Mouse (Mus musculus) stomach, postnatal 0 days (tissue): ENCODE data around the gene 1600015I10Rik. TPM values are rescaled to one million over a fixed set of nuclear protein-coding genes. Genes with fewer than 3 reads are reported as not detected.

Experiments
- ATAC-seq: fragments of 200-750 bp; cut with Nextera tagmentation; 2 replicates; pipeline ENCODE4 v1.8.0; 2017; ENCODE audit not compliant: low FRiP score, low TSS enrichment
- DNase-seq: peaks from one replicate; pipeline ENCODE4 v3.0.0-alpha.2; 2016; ENCODE audit warnings: low spot score
- H3K27ac ChIP-seq: fragments of 300-500 bp; sonication (generic); replicated peaks from 2 replicates; pipeline ENCODE4 v1.5.1; 2014; ENCODE audit warnings: mild to moderate bottlenecking, control low read depth
- H3K27me3 ChIP-seq: fragments of 300-500 bp; sonication (generic); 2 replicates; pipeline ENCODE4 v1.6.1; 2014; ENCODE audit warnings: low read length; ENCODE audit not compliant: control insufficient read depth, insufficient read depth
- H3K36me3 ChIP-seq: fragments of 300-500 bp; sonication (generic); 2 replicates; pipeline ENCODE4 v1.6.1; 2014; ENCODE audit warnings: low read length, mixed read lengths; ENCODE audit not compliant: control insufficient read depth, insufficient read depth
- H3K4me1 ChIP-seq: fragments of 300-500 bp; sonication (generic); replicated peaks from 2 replicates; pipeline ENCODE4 v1.6.1; 2014; ENCODE audit warnings: antibody characterized with exemption; ENCODE audit not compliant: control insufficient read depth, insufficient read depth
- H3K4me2 ChIP-seq: fragments of 300-500 bp; sonication (generic); replicated peaks from 2 replicates; pipeline ENCODE4 v1.6.1; 2014; ENCODE audit warnings: low read depth, mild to moderate bottlenecking, control low read depth, moderate library complexity
- H3K4me3 ChIP-seq: fragments of 300-500 bp; sonication (generic); 2 replicates; pipeline ENCODE4 v1.5.1; 2014; ENCODE audit warnings: low read depth, low read length, control low read depth
- H3K9ac ChIP-seq: fragments of 300-500 bp; sonication (generic); 2 replicates; pipeline ENCODE4 v1.6.1; 2014; ENCODE audit warnings: mild to moderate bottlenecking, low read length, control low read depth, mixed read lengths
- H3K9me3 ChIP-seq: fragments of 300-500 bp; sonication (generic); 2 replicates; pipeline ENCODE4 v1.6.1; 2016; ENCODE audit warnings: low read length; ENCODE audit not compliant: control insufficient read depth
- CTCF ChIP-seq: IDR thresholded peaks from 2 replicates; pipeline ENCODE4 v1.5.1; 2016; ENCODE audit warnings: antibody characterized with exemption, low read depth, mild to moderate bottlenecking, moderate library complexity
- EP300 ChIP-seq: optimal IDR thresholded peaks from 2 replicates; pipeline ENCODE3; 2016; ENCODE audit warnings: antibody characterized with exemption
- WGBS: fragments of 180-500 bp; shearing (Covaris S2); extraction: QIAGEN DNeasy Blood & Tissue Kit; methylation state at CpG from one replicate; pipeline ENCODE4 v1.1.7; 2014; 5-methylcytosine and 5-hydroxymethylcytosine counted together
- polyA plus RNA-seq: library from polyadenylated mRNA; unstranded; fragments of >200 nt; fragmentation: Nextera tagmentation; extraction: Ambion mirVana; gene quantifications from 2 replicates; pipeline ENCODE4 v1.2.1, GENCODE M21; 2015

Gene 1600015I10Rik
- polyA plus RNA-seq, 1 experiment from 2014 or later, result not detected

DNA sequence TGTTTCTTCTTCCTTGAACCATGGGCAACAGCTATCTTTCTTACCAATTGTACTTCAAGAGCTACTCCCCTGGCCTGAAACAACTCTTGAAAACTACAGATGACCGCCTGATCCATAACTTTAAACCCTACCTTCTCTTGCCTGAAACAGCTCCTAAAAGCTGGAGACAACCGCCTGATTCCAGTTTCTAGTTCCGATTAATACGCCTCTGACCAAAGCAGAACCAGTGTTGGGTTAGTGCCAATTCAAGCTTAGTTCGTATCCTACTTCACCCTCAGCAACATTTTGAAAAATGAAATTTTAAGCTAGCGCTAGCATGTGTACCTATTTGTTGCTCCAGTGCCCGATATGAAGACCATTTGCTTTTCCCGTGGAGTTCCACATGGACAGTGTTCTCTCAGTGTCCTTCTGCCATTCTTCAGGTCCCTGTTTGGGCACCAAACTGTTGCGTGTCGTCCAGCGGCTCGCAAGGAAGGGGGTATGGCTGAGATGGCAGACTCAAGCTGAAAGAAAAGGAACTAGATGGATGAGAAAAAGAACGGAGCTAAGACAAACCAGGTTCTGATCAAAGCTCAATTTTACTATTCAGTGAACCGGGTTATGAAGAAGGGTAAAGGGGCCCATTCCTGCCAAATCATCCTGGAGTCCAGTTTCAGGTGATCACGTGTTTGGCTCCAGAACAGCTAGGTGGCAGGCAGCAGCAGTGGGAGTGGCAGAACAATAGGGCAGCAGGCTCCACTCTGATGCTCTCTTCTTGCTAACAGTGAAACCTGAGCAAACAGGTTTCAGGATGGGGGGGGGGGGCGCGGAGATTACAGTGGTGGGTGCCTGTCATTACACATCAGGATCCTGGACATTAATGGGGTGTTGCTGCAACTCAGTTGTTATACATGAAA, 26.9 kb upstream of the 1600015I10Rik start:
- Histone ChIP-seq H3K27ac (no peak overlapping the region), H3K4me3 (no peak overlapping the region), H3K36me3 (no peaks in the 10 kb centered on the region), H3K27me3 (no peaks in the 10 kb centered on the region), H3K4me2 (no peak overlapping the region), H3K9me3 (no peaks in the 10 kb centered on the region), H3K9ac (no peak overlapping the region), H3K4me1 (no peaks in the 10 kb centered on the region)
- no peak for TF ChIP-seq CTCF
- no peak for TF ChIP-seq EP300
- ATAC-seq (no peak), DNase-seq (no peak)
- 81% methylated on average over 15 of the region's 17 CpGs for WGBS

DNA sequence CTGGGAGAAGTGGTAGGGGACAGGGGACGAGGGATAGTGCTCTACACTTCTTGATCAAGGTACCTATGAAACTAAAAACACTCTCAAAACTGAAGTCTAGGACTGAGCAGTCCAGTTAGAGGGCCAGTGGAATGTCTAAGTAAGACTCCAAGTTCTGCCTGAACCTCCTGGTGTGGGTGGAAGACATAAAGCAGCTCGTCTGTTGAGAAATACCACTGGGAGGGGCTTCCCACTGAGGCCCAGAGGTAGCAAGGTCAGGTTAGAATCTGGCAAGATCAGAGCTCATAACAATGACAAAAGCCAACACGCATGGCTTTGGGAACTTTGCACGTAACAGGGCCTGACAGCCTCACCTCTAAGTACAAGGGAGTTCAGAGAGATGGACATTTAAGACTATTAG, 26.3 kb upstream of the 1600015I10Rik start:
- ATAC-seq, result no peak
- no peak overlapping the region for H3K4me2 ChIP-seq
- no peak for TF ChIP-seq EP300
- TF ChIP-seq CTCF, result no peak
- no peak overlapping the region for H3K27ac ChIP-seq
- H3K9ac ChIP-seq, result no peak overlapping the region
- H3K27me3 ChIP-seq, result no peaks in the 10 kb centered on the region
- H3K4me3 ChIP-seq, result no peak overlapping the region
- no peaks in the 10 kb centered on the region for H3K9me3 ChIP-seq
- no peaks in the 10 kb centered on the region for H3K4me1 ChIP-seq
- no peak for DNase-seq
- H3K36me3 ChIP-seq, result no peaks in the 10 kb centered on the region
- 55% methylated on average over 4 of the region's 4 CpGs for WGBS

DNA sequence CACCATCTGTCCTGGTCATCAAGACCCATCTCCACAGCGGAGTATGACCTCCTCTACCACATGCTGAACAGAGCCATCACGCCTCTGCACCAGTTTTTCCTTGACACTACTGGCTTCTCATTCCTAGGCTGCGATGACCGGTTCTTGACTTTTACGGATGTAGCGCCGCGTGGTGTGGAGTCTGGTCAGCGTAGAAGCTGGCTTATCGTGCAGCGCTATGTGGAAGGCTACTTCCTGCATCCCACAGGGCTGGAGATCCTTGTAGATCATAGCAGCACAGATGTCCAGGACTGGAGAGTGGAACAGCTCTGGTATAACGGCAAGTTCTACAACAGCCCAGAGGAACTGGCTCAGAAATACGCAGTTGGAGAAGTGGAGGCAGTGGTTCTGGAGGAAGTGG, 24.1 kb upstream of the 1600015I10Rik start:
- Histone ChIP-seq H3K9ac (no peak overlapping the region), H3K4me1 (no peaks in the 10 kb centered on the region), H3K27me3 (no peaks in the 10 kb centered on the region), H3K36me3 (no peaks in the 10 kb centered on the region), H3K9me3 (no peaks in the 10 kb centered on the region), H3K4me3 (no peak overlapping the region), H3K27ac (no peak overlapping the region), H3K4me2 (no peak overlapping the region)
- no peak for TF ChIP-seq EP300
- no peak for TF ChIP-seq CTCF
- DNase-seq (no peak), ATAC-seq (no peak)
- 89% methylated on average over 13 of the region's 13 CpGs for WGBS

DNA sequence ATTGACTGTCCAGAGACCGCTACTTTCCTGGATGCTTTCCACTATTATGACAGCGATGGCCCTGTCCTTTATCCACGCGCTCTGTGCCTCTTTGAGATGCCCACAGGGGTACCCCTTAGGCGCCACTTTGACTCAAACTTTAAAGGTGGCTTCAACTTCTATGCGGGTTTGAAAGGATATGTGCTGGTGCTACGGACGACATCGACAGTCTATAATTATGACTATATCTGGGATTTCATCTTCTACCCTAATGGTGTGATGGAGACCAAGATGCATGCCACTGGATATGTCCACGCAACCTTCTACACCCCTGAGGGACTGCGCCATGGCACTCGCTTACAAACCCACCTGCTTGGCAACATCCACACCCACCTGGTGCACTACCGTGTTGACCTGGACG, 23.3 kb upstream of the 1600015I10Rik start:
- no peak overlapping the region for H3K27ac ChIP-seq
- DNase-seq, result no peak
- no peaks in the 10 kb centered on the region for H3K36me3 ChIP-seq
- no peaks in the 10 kb centered on the region for H3K4me1 ChIP-seq
- no peak for ATAC-seq
- no peaks in the 10 kb centered on the region for H3K9me3 ChIP-seq
- H3K9ac ChIP-seq, result no peak overlapping the region
- 94% methylated on average over 14 of the region's 14 CpGs for WGBS
- no peaks in the 10 kb centered on the region for H3K27me3 ChIP-seq
- no peak overlapping the region for H3K4me2 ChIP-seq
- TF ChIP-seq EP300, result no peak
- TF ChIP-seq CTCF, result no peak
- H3K4me3 ChIP-seq, result no peak overlapping the region

DNA sequence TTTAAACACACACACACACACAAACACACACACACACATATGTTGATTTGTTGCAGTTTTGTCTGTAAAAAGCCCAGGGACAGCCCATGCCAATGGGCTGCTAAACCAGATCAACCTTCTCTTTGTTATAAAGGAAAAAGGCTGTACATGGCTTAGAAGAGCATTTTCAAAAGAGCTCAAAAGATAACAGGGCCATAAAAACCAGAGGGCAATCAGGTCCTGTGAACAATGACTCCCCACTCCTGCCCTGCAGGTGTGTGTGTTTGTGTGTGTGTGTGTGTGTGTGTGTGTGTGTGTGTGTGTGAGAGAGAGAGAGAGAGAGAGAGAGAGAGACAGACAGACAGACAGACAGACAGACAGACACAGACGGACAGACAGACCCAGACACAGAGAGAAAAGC, 20.5 kb upstream of the 1600015I10Rik start:
- Histone ChIP-seq H3K27ac (no peak overlapping the region), H3K9ac (no peak overlapping the region)

DNA sequence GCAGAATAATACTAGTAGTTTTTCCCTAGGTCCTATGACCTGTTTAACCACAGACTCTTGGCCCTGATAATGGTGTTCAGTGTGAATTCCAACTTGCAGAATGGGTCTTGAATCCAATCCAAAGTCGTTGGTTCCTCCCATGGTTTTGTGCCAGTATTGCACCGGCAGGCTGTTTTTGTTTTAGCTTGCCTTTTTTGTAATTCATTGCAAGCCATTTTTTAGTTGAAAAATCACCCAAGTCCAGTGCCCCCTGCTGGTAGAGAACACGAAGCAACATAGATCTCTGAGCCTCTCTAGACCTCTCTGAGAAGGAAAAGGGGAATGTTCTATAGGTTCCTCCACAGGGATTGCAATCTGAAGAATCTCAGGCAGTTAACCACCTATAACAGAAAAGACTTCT, 17.7 kb upstream of the 1600015I10Rik start:
- Histone ChIP-seq H3K9me3 (no peaks in the 10 kb centered on the region), H3K27ac (no peak overlapping the region), H3K4me1 (no peaks in the 10 kb centered on the region), H3K4me3 (no peak overlapping the region), H3K27me3 (no peaks in the 10 kb centered on the region), H3K4me2 (no peak overlapping the region), H3K9ac (no peak overlapping the region), H3K36me3 (no peaks in the 10 kb centered on the region)
- ATAC-seq (no peak), DNase-seq (no peak)
- 27% methylated on average over 3 of the region's 3 CpGs for WGBS
- TF ChIP-seq CTCF (peak; percentile 67), EP300 (no peak)

More for the DNA sequence above, 20.5 kb upstream of the 1600015I10Rik start:
- Histone ChIP-seq H3K4me3 (no peak overlapping the region), H3K27me3 (no peaks in the 10 kb centered on the region), H3K4me2 (no peak overlapping the region), H3K9me3 (no peaks in the 10 kb centered on the region), H3K36me3 (no peaks in the 10 kb centered on the region), H3K4me1 (no peaks in the 10 kb centered on the region)
- 80% methylated on average over 1 of the region's 1 CpGs for WGBS
- ATAC-seq (no peak), DNase-seq (no peak)
- no peak for TF ChIP-seq CTCF
- no peak for TF ChIP-seq EP300
